Mouse (Mus musculus) olfactory bulb, adult 2 months (tissue): ENCODE data around the gene Myrfl.

Experiments used
- CTCF ChIP-seq: fragments of 200-500 bp; IDR thresholded peaks from 2 replicates; pipeline ENCODE4 v1.5.1; 2012; ENCODE audit warnings: low read depth, mild to moderate bottlenecking, low read length, moderate library complexity; ENCODE audit not compliant: insufficient read depth
- POLR2A ChIP-seq: fragments of 200-500 bp; IDR thresholded peaks from 2 replicates; pipeline ENCODE4 v1.6.1; 2012; ENCODE audit warnings: mild to moderate bottlenecking, low read depth, low read length, moderate library complexity; ENCODE audit not compliant: insufficient read depth

DNA sequence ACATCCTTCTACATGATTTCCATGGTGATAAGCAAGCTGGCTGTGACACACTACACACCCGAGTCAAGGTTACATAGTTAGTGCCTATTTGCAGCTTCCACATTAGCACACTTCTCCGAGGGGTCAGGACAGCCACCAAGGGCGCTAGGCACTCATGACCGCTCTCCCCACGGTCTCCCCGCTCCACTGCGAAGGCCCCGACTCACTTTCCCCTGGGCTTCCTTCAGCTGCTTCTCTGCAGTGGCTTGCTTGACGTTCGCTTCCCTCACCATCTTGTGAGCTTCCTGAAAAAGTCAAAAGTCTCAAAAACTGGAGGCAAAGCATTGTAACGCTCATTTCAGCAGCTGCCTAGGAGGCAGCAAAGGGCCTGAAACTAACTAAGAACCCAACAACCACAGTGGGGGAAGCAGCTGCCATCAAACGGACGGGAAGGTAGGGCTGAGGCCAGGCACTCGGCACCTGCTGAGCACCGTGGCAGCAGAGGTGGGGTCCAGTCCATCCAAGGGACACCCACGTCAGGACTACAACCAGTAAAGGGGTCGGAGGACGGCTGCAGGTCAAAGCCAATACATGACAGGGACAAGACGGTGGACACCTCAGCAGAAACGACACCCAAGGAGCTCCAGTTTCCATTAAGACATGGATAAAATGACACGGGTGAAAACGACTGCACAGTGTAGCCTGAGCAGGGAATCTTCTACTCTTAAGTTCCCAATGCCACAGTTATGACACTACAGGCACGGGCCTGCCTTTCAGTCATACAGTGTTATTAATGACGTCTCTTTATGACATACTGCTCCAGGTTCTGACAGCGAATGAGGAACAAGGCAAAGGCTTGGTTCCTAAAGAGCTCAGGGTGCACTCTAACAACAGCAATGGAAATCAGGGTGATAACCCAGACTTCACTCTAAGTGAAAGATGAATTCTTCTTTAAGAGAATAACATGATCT is 22.9 kb upstream of the Myrfl start:
- TF ChIP-seq CTCF, result no peak
- no peak for TF ChIP-seq POLR2A
